17 mouse cellular contexts compared by ENCODE assay signal in genomic region chr6:17642739-17643138, GRCm38 (mm10).
"Had no signal": no experiment of that assay in that cellular context is flagged by ENCODE, and none has a peak within 500 bp of the region (broad histone marks: within the 10 kb centered on the region; RNA-seq: fewer than 3 reads in every experiment).

No protein-coding gene starts in this region.

- H3K9ac ChIP-seq: liver, embryonic 14.5 days; lung, embryonic 15.5 days; midbrain, embryonic 13.5 days had no signal

- H3K27ac ChIP-seq: kidney, postnatal 0 days; layer of hippocampus, adult 2 months; left cerebral cortex, adult 2 months; liver, embryonic 14.5 days; lung, embryonic 15.5 days; midbrain, embryonic 13.5 days had no signal

- ATAC-seq: intestine, embryonic 16.5 days; midbrain, embryonic 13.5 days had no signal

- H3K4me2 ChIP-seq: lung, embryonic 15.5 days; midbrain, embryonic 13.5 days had no signal

- H3K4me3 ChIP-seq: layer of hippocampus, adult 2 months; left cerebral cortex, adult 2 months; lung, embryonic 15.5 days; midbrain, embryonic 13.5 days had no signal

- H3K27me3 ChIP-seq: lung, embryonic 15.5 days; midbrain, embryonic 13.5 days had no signal

- H3K9me3 ChIP-seq: lung, embryonic 15.5 days; midbrain, embryonic 13.5 days had no signal

- DNase-seq: kidney, adult 2 months; kidney, postnatal 25 days; layer of hippocampus, adult 9-11 months; lung, adult 18-20 months; lung, postnatal 10 days; lung, postnatal 36 days; right cerebral cortex, adult 18-20 months; right cerebral cortex, postnatal 14 days; right cerebral cortex, postnatal 4 days; thymus, postnatal 4 days had no signal
